Mouse (Mus musculus): Measurements from ENCODE around the gene Zfyve9.

Gene Zfyve9

GRCm38 (mm10) chr4:108608651-108609050, 171.9 kb downstream of the Zfyve9 start:
- DNase-seq (ENCODE audit: low read depth), result no peak

- no peak for DNase-seq (ENCODE audit: low read depth)
These were observed 178.7 kb downstream of the Zfyve9 start for GRCm38 (mm10) chr4:108601870-108602269.

GRCm38 (mm10) chr4:108598306-108598705, 182.3 kb downstream of the Zfyve9 start:
- DNase-seq (ENCODE audit: low read depth), result no peak

GRCm38 (mm10) chr4:108595785-108596184, 184.8 kb downstream of the Zfyve9 start:
- DNase-seq (ENCODE audit: low read depth), result no peak

GRCm38 (mm10) chr4:108593376-108593775, 187.2 kb downstream of the Zfyve9 start:
- DNase-seq (ENCODE audit: low read depth), result no peak

Measured in c-Kit-positive CD71-positive TER-119-negative erythroid progenitor cells, embryonic 14.5 days (primary cell).